Mouse (Mus musculus): ENCODE results near the gene Stard10.

DNA sequence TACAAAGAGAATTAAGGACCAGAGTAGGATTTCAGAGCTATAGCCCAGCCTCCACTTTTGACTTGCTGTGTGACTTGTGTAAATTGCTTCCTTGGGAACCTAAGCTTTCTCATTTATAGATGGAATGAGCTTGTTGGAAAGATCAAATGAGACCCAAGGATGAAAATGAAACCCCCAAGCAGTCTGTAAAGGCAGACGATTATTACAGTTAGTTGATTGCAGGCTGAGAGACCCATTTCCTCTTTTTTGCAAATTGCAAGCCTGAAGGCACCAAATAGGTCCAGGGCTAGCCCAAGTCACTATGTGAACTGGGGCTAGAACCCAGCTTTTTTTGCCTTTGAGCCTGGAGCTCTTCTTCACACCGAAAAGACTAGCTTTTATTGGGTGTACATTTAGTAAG lies 5.8 kb upstream of the Stard10 start:
- TF ChIP-seq MYOD1 (IDR thresholded peaks at IDR 0.05; ENCODE audit: control insufficient read depth, insufficient read length, low read depth) = no peak
- TF ChIP-seq CTCF (IDR thresholded peaks at IDR 0.05; ENCODE audit: control insufficient read depth, insufficient read depth, insufficient read length) = no peak
- TF ChIP-seq CEBPB (IDR thresholded peaks at IDR 0.05; ENCODE audit: low read depth) = no peak
- TF ChIP-seq USF1 (IDR thresholded peaks at IDR 0.05; ENCODE audit: low read depth) = no peak
- TF ChIP-seq MAX (IDR thresholded peaks at IDR 0.05) = no peak
- no peak for TF ChIP-seq MYOG (IDR thresholded peaks at IDR 0.05; ENCODE audit: control insufficient read depth, extremely low read depth, insufficient read length)

Data from C2C12 (cell line).